Mouse (Mus musculus) MEL (cell line): ENCODE data around the gene Bpifb9a. TPM values are rescaled to one million over a fixed set of nuclear protein-coding genes. Genes with fewer than 3 reads are reported as not detected.
"Not testable (repeated sequence)": the region's sequence is repeated elsewhere in the genome, so short reads cannot be mapped to it uniquely, and the experiment has no call there.

Experiments used
- DNase-seq: peaks from one replicate; pipeline ENCODE4 v3.0.0; 2011; ENCODE audit warnings: low read depth, low spot score
- H3K27ac ChIP-seq: 2 replicates; pipeline ENCODE4 v1.5.1; 2012; ENCODE audit warnings: low read depth, mild to moderate bottlenecking, control low read depth, low read length, moderate library complexity; ENCODE audit not compliant: control insufficient read depth
- H3K27me3 ChIP-seq, 2 experiments: fragments of 150-350 bp in 1 of 2; sonication (generic) in 1 of 2; 2 replicates each; pipeline ENCODE4 v1.6.1; 2012; ENCODE audit warnings: low read length in 2 of 2, mild to moderate bottlenecking in 2 of 2, improper control_type of control experiment in 1 of 2, moderate library complexity in 1 of 2; ENCODE audit not compliant: insufficient read depth in 2 of 2, control insufficient read depth in 1 of 2
- H3K36me3 ChIP-seq, 2 experiments: 2 replicates each; pipeline ENCODE4 v1.6.1; 2012 to 2014; ENCODE audit warnings: low read length in 2 of 2, improper control_type of control experiment in 1 of 2, inconsistent platforms in 1 of 2, mild to moderate bottlenecking in 1 of 2; ENCODE audit not compliant: insufficient read depth in 2 of 2, control insufficient read depth in 1 of 2
- H3K4me1 ChIP-seq, 2 experiments: fragments of 150-350 bp in 1 of 2; sonication (generic) in 1 of 2; 2 replicates each; pipeline ENCODE4 v1.6.1; 2012; ENCODE audit warnings: low read length in 2 of 2, improper control_type of control experiment in 1 of 2, mild to moderate bottlenecking in 1 of 2; ENCODE audit not compliant: insufficient read depth in 2 of 2, control insufficient read depth in 1 of 2
- H3K4me3 ChIP-seq, 2 experiments: fragments of 150-350 bp in 1 of 2; sonication (generic) in 1 of 2; 2 replicates each; pipeline ENCODE4 v1.5.1; 2012; ENCODE audit warnings: low read depth in 2 of 2, low read length in 2 of 2, mild to moderate bottlenecking in 2 of 2, moderate library complexity in 2 of 2, control low read depth in 1 of 2, improper control_type of control experiment in 1 of 2; ENCODE audit not compliant: control insufficient read depth in 1 of 2, insufficient read depth in 1 of 2
- H3K79me2 ChIP-seq: 2 replicates; pipeline ENCODE4 v1.6.1; 2012; ENCODE audit warnings: mild to moderate bottlenecking, low read length, moderate library complexity; ENCODE audit not compliant: control insufficient read depth, poor library complexity, insufficient read depth
- H3K9ac ChIP-seq: 2 replicates; pipeline ENCODE4 v1.6.1; 2012; ENCODE audit warnings: low read depth, mild to moderate bottlenecking, control low read depth, low read length, moderate library complexity; ENCODE audit not compliant: control insufficient read depth, poor library complexity, severe bottlenecking
- H3K9me3 ChIP-seq: fragments of 150-350 bp; sonication (generic); replicated peaks from 2 replicates; pipeline ENCODE4 v1.6.1; 2012; ENCODE audit warnings: mild to moderate bottlenecking, low read length, improper control_type of control experiment, moderate library complexity; ENCODE audit not compliant: insufficient read depth
- CTCF ChIP-seq, 3 experiments: IDR thresholded peaks in 2 of 3; conservative IDR thresholded peaks in 1 of 3; 2 replicates each; pipeline ENCODE4 v1.5.1; 2011 to 2012; ENCODE audit warnings: low read length in 3 of 3, low read depth in 2 of 3, mild to moderate bottlenecking in 2 of 3, improper control_type of control experiment in 1 of 3, inconsistent platforms in 1 of 3, mixed read lengths in 1 of 3, moderate library complexity in 1 of 3; ENCODE audit not compliant: control insufficient read depth in 1 of 3, insufficient read depth in 1 of 3, poor library complexity in 1 of 3, severe bottlenecking in 1 of 3
- E2F4 ChIP-seq: IDR thresholded peaks from 2 replicates; pipeline ENCODE4 v1.6.1; 2011; ENCODE audit warnings: low read depth, low read length, improper control_type of control experiment, borderline replicate concordance
- EP300 ChIP-seq, 2 experiments: IDR thresholded peaks; 2 replicates each; pipeline ENCODE4 v1.6.1; 2011; ENCODE audit warnings: improper control_type of control experiment in 2 of 2, low read length in 2 of 2, low read depth in 1 of 2, mild to moderate bottlenecking in 1 of 2
- ETS1 ChIP-seq: IDR thresholded peaks from 2 replicates; pipeline ENCODE4 v1.6.1; 2012; ENCODE audit warnings: low read depth, mild to moderate bottlenecking, inconsistent platforms, low read length, improper control_type of control experiment, moderate library complexity
- GABPA ChIP-seq: IDR thresholded peaks from 2 replicates; pipeline ENCODE4 v1.6.1; 2012; ENCODE audit warnings: low read depth, mild to moderate bottlenecking, inconsistent platforms, low read length, improper control_type of control experiment, moderate library complexity
- HCFC1 ChIP-seq: IDR thresholded peaks from 2 replicates; pipeline ENCODE4 v1.6.1; 2012; ENCODE audit warnings: low read depth, mild to moderate bottlenecking, inconsistent platforms, low read length, improper control_type of control experiment, moderate library complexity
- KAT2A ChIP-seq: conservative IDR thresholded peaks from 2 replicates; pipeline ENCODE4 v1.6.1; 2012; ENCODE audit warnings: low read depth, low read length, improper control_type of control experiment, inconsistent platforms
- MYB ChIP-seq: IDR thresholded peaks from 2 replicates; pipeline ENCODE4 v1.6.1; 2011; ENCODE audit warnings: mild to moderate bottlenecking, low read depth, low read length, improper control_type of control experiment
- POLR2A ChIP-seq, 2 experiments: IDR thresholded peaks; 2 replicates each; pipeline ENCODE4 v1.6.1; 2011 to 2012; ENCODE audit warnings: low read length in 2 of 2, mild to moderate bottlenecking in 2 of 2, control low read depth in 1 of 2, improper control_type of control experiment in 1 of 2, low read depth in 1 of 2, moderate library complexity in 1 of 2; ENCODE audit not compliant: control insufficient read depth in 1 of 2, insufficient read depth in 1 of 2, poor library complexity in 1 of 2
- POLR2AphosphoS5 ChIP-seq: IDR thresholded peaks from 2 replicates; pipeline ENCODE4 v1.6.1; 2012; ENCODE audit warnings: low read depth, borderline replicate concordance, mild to moderate bottlenecking, inconsistent platforms, low read length, moderate library complexity, mixed read lengths
- RAD21 ChIP-seq: IDR thresholded peaks from 2 replicates; pipeline ENCODE4 v1.6.1; 2011; ENCODE audit warnings: mild to moderate bottlenecking, low read depth, low read length, improper control_type of control experiment
- SMC3 ChIP-seq: IDR thresholded peaks from 2 replicates; pipeline ENCODE4 v1.6.1; 2011; ENCODE audit warnings: low read depth, low read length, improper control_type of control experiment
- TBP ChIP-seq: IDR thresholded peaks from 2 replicates; pipeline ENCODE4 v1.8.0; 2011; ENCODE audit warnings: low read depth, low read length, improper control_type of control experiment
- USF1 ChIP-seq: IDR thresholded peaks from 2 replicates; pipeline ENCODE4 v1.6.1; 2014; ENCODE audit warnings: low read depth, mild to moderate bottlenecking, inconsistent platforms, low read length, improper control_type of control experiment, moderate library complexity
- polyA plus RNA-seq, 2 experiments: library from polyadenylated mRNA; stranded (reverse) in 1 of 2; unstranded in 1 of 2; fragments of >175 nt in 1 of 2; fragments of >200 nt in 1 of 2; gene quantifications; 2 replicates each; pipeline versions ENCODE4 v1.2.1 to v1.2.4; 2012; ENCODE audit warnings: low replicate concordance in 2 of 2, low read depth in 1 of 2; ENCODE audit not compliant: insufficient read length in 2 of 2, insufficient read depth in 1 of 2, missing spikeins in 1 of 2
- total RNA-seq: library from RNA; depleted of rRNA; stranded (reverse); fragments of 300-350 nt; gene quantifications from 2 replicates; pipeline ENCODE4 v1.2.3, GENCODE M21; 2012; rRNA removed

The Bpifb9a gene
- total RNA-seq (not detected in 2 replicates), polyA plus RNA-seq (not detected)

- H3K9me3 ChIP-seq, H3K79me2 ChIP-seq, H3K9ac ChIP-seq, H3K27ac ChIP-seq, H3K36me3 ChIP-seq, H3K4me3 ChIP-seq, DNase-seq, H3K27me3 ChIP-seq, H3K4me1 ChIP-seq: not testable (repeated sequence)
These were observed at the start of gene Bpifb9a for GRCm38 (mm10) chr2:154257554-154257953. Gene Bpifb9a, plus strand, starts transcription at chr2:154257854.

- H3K4me3 ChIP-seq, result no peak overlapping the region
- no peaks in the 10 kb centered on the region for H3K27me3 ChIP-seq
- peak; percentile 32; the same call in 1 of the 2 replicates for TF ChIP-seq SMC3
- TF ChIP-seq POLR2AphosphoS5, result no peak
- no peak for TF ChIP-seq TBP
- TF ChIP-seq E2F4, result no peak
- no peak for TF ChIP-seq KAT2A
- peak; percentile 23 to 56 (median 40); a peak in 4 of 6 replicates for TF ChIP-seq CTCF (IDR thresholded peaks at IDR 0.05 in 2 of 3, conservative IDR thresholded peaks at IDR 0.05 in 1 of 3; ENCODE audit: control insufficient read depth in 1 of 3, insufficient read depth in 1 of 3, low read depth in 2 of 3, low read length in 3 of 3, poor library complexity in 1 of 3, severe bottlenecking in 1 of 3)
- no peak for TF ChIP-seq EP300 (IDR thresholded peaks at IDR 0.05; ENCODE audit: low read depth in 1 of 2, low read length in 2 of 2)
- no peak for TF ChIP-seq GABPA
- peak; percentile 46 for TF ChIP-seq RAD21
- no peak for TF ChIP-seq USF1
- TF ChIP-seq POLR2A (IDR thresholded peaks at IDR 0.05; ENCODE audit: control insufficient read depth in 1 of 2, insufficient read depth in 1 of 2, low read depth in 1 of 2, low read length in 2 of 2, poor library complexity in 1 of 2), result no peak
These were observed 48.5 kb upstream of the Bpifb9a start for GRCm38 (mm10) chr2:154209112-154209511.

GRCm38 (mm10) chr2:154211121-154211520 is 46.5 kb upstream of the Bpifb9a start:
- Histone ChIP-seq H3K9me3 (no peaks in the 10 kb centered on the region), H3K4me1 (no peaks in the 10 kb centered on the region), H3K36me3 (no peaks in the 10 kb centered on the region), H3K27me3 (no peaks in the 10 kb centered on the region), H3K9ac (no peak overlapping the region), H3K79me2 (no peaks in the 10 kb centered on the region), H3K27ac (no peak overlapping the region), H3K4me3 (no peak overlapping the region)
- no peak for DNase-seq
- TF ChIP-seq MYB (no peak), ETS1 (no peak), HCFC1 (no peak)

More at GRCm38 (mm10) chr2:154209112-154209511, 48.5 kb upstream of the Bpifb9a start:
- Histone ChIP-seq H3K4me1 (no peaks in the 10 kb centered on the region), H3K79me2 (no peaks in the 10 kb centered on the region), H3K36me3 (no peaks in the 10 kb centered on the region), H3K9me3 (no peaks in the 10 kb centered on the region), H3K9ac (no peak overlapping the region), H3K27ac (no peak overlapping the region)
- peak; percentile 39 for DNase-seq
